Mouse (Mus musculus): ENCODE results near the gene Il20rb.

DNA sequence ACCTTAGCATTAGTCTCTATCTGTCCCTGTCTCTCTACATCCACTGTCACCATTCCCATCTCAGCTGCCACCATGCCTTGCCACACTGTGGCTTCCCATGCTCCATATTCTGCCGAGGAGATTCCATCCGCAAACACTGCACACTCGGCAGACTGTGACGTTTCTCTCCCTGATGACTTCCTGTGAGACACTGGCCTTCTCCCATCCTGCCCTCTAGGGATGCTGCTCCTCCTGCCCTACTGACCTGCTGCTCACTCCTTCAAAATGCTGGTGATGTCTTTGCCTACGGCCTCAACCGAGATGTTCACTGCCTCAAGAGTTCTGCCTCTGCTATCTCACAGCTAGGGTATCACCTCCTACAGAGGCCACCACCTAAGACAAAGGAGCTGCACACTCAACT is 13.2 kb downstream of the Il20rb start:
- TF ChIP-seq POLR2A (IDR thresholded peaks at IDR 0.05; ENCODE audit: extremely low read depth, insufficient read depth, low read length): no peak
- TF ChIP-seq CTCF (IDR thresholded peaks at IDR 0.05; ENCODE audit: low read depth, low read length): no peak
